Mouse (Mus musculus) brain, embryonic 14.5 days (tissue): ENCODE data around the gene Creb3l2.

Experiments used
- CTCF ChIP-seq: fragments of 200-500 bp; IDR thresholded peaks from 2 replicates; pipeline ENCODE4 v1.5.1; 2012; ENCODE audit warnings: inconsistent platforms, mild to moderate bottlenecking, moderate library complexity, borderline replicate concordance; ENCODE audit not compliant: insufficient read depth, insufficient read length; ENCODE audit errors: extremely low read depth
- POLR2A ChIP-seq: fragments of 200-500 bp; IDR thresholded peaks from 2 replicates; pipeline ENCODE4 v1.6.1; 2012; ENCODE audit warnings: mild to moderate bottlenecking, inconsistent platforms, borderline replicate concordance; ENCODE audit not compliant: poor library complexity, insufficient read depth, insufficient read length, severe bottlenecking; ENCODE audit errors: extremely low read depth

GRCm38 (mm10) chr6:37300492-37300891, 141.5 kb downstream of the Creb3l2 start:
- TF ChIP-seq POLR2A (no peak), CTCF (no peak)
